Mouse (Mus musculus): ENCODE measurements at regions not wholly inside any gene's neighbourhood (a gene's known extent, or its start where the extent isn't known, plus 50 kb on each side); places are given as distances from the start of the nearest gene placed in this dataset.

DNA sequence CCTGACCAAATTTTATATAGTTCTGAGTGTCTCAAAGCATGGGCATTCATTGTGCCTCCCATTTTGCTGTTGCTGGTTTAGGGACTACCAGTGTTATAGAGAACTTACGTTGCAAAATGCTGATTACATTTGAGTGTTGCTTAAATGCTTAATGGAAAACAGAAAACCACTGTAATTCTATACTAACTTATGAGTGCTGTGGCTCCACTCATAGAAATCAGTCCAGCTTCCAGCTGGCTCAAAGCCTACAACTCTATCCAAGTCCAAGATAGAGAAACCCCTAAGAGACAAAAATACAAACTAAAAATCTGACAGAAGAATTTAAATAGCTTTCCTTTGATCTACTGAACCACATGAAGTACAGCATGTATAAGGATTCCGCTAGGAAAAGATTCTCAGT, 328.7 kb upstream of the Mef2c start:
- no peak for DNase-seq (ENCODE audit: low spot score)

DNA sequence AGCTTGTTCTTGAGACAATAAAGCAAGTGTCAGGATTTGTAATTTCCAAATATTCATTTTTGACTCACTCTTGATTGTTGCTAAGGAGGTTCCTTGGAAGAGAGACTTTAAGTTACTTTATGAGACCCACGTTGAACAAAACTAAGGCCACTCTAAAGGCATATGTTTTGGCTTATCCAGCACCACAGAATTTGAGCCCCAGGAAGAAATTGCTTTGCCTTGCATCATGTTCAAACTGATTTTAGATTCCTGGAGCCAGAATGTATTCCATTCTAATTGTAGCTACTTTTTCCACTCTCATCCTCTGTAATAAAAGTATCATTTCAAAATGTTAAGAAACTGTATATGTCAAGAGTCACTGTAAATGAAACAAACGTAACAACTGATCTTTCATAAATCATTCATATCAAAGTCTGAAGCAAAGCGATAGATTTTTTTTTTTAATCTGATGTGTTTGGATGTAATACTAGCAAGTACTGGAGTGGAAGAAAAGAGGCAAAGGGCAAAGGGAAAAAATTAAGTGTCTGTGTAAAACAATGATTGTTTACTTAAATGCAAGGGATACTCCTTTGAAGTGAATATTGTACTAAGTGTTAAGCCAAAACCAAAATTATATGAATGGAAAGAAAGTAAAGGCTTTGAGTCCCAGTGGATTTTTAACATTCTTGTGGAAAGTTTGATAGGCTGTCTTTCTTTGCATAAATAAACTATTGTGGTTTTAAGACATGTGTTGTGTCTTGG, 301.7 kb upstream of the Mef2c start:
- no peak for DNase-seq (ENCODE audit: low spot score)
- intact Hi-C loops (cut with DNase I) = no loop called here

More for the DNA sequence above, 328.7 kb upstream of the Mef2c start:
- intact Hi-C loops (cut with DNase I) = no loop called here

DNA sequence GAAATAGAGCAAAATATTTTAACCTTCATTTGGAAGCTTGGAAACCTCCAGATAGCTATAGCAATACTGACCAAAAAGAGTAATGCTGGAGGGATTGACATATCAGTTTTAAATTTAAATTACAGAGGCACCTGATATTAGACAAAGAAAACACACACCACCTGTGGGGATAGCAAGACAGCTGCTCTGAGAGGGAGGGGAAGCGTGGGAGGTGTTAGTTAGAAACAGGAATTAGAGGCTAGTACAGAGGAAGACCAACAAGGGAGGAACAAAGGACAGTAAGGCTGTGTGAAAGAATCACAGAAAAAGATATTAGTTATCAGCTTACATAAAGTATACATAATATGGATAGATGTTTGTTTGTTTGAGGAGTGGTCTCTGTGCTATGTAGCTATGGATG, 297.2 kb upstream of the Mef2c start:
- no peak for DNase-seq (ENCODE audit: low spot score)
- intact Hi-C loops (cut with DNase I) = no loop called here

DNA sequence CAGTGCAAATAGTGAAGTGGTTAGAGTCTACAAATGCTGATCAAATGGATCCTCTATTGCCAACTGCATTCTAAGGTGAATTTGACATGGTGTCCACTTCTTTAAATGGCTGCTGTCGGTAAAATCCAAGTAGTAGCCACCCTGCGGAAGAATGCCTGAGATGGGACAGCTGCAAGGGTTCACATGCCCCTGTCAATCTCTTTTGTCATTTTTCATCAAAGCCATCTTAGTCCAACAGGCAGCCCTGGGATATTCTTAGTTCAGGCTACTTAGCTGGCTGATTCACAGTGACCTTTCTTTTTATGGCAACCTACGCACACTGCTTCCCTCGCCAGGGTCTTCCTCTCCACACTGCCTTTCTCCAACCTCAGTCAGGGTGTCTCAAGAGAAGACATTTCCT, 296.3 kb upstream of the Mef2c start:
- intact Hi-C loops (cut with DNase I) = no loop called here
- DNase-seq (ENCODE audit: low spot score) = no peak

DNA sequence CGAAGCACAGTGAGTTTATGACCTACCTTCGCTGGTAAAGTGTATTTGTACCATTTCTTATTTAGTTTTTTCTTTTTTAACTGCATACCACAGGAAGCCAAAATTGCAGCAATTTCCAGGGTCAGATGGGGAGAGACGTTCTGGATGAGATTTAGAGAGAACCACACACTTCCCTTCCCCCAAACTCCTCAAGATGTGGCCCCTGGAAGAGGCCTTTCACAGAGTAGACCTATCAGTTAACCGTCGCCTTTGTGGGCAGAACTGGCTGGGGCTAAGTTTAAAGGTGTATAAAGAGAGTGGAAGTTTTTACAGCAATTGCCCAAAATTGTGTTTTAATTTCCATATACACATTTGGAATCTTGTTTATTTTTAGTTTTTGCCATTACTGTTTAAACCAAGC, 295.7 kb upstream of the Mef2c start:
- DNase-seq (ENCODE audit: low spot score) = no peak
- intact Hi-C loops (cut with DNase I) = no loop called here

DNA sequence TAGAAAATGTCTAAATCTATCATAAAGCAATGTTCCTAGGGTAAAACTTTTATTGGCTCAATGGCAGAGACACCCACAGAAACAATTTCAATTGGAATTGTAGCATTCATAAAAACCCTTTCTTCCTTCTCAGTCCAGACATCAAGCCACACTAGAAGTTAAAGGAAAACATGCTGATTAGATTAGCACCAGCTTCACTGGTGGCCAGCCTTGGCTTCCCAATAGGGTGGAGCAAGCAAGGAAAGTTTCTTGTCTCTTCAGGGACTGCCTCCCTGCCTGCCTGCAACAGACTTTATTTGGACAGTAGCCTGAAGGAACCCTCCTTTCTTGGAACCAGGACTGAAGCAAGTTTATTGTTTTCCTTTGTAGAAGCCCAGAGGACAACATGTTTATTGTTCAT, 289.0 kb upstream of the Mef2c start:
- intact Hi-C loops (cut with DNase I) = loop anchor here (10.0 kb wide), 1 partner anchor 440 kb away; no protein-coding TSS in a partner anchor
- DNase-seq (ENCODE audit: low spot score) = no peak

DNA sequence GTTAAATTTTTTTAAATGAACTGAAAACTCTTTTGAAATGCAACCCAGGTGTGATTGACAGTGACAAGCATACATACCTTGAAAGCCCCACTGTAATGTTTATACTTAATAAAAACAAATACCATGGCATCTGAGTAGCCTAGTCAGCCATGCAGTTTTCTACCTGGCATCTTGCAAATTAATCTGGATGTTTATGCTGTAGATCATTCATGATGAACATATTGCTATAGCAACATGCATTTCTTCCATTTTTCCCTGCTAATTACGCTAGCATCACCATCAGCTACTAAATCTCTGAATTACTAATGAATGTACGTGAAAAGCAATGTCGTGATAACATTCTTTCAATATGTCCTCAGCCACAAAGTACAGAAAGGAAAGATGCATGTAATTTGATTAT, 287.4 kb upstream of the Mef2c start:
- intact Hi-C loops (cut with DNase I) = loop anchor here (10.0 kb wide), 1 partner anchor 438 kb away; no protein-coding TSS in a partner anchor
- DNase-seq (ENCODE audit: low spot score) = no peak

DNA sequence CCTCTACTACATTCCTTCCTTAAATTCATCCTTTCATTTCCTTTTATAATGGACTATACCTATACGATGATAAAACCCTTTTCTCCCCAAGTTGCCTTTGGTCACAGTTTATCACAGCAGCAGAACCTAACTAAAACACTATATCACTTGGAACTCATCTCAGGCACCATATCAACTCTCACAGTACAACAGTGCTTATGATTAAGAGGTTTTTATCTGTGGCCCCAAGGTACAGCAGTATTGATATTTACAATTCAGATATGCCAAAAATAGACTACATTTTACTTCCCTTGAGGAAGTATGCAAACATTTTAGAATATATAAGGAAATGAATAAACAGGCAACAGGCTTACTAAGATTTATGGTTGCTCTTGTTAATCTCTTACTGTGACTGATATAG, 251.4 kb upstream of the Mef2c start:
- DNase-seq (ENCODE audit: low spot score) = no peak
- intact Hi-C loops (cut with DNase I) = no loop called here

DNA sequence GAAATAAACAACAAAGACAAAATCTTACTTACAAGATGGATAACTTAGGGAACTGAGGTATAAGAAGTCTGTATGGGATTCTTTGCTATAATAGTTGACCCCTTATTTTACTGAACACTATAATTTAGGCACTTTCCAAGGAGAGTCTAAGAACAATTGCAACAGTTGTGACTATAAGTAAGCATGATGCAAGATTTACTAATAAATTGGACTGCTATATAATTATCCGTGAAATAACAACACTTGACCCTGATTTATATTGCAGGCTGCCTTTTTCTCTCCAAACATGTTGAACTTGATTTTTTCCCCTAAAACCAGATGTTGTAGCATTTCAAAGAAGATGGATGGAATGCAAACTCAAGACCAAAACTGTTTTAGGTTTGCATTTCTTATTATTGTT, 237.2 kb upstream of the Mef2c start:
- intact Hi-C loops (cut with DNase I) = no loop called here
- no peak for DNase-seq (ENCODE audit: low spot score)

DNA sequence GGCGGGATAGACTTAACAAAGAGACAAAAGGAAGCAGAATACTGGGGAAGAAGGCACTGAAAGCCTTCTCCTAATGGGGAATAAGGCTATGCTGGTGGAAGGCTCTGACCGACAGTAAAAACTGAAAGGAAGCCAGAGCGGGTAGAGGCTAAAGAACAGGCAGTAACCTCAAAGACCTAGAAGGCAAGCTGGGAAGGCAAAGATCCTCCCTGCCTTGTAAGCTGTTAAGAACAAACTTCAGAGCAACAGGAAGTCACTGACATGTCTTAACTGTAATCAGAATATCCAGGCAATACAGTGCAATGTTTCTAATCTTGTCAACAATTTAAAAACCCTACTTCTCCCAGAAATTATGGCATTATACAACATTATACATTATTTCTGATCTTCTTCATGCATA, 235.2 kb upstream of the Mef2c start:
- intact Hi-C loops (cut with DNase I) = no loop called here
- DNase-seq (ENCODE audit: low spot score) = no peak

DNA sequence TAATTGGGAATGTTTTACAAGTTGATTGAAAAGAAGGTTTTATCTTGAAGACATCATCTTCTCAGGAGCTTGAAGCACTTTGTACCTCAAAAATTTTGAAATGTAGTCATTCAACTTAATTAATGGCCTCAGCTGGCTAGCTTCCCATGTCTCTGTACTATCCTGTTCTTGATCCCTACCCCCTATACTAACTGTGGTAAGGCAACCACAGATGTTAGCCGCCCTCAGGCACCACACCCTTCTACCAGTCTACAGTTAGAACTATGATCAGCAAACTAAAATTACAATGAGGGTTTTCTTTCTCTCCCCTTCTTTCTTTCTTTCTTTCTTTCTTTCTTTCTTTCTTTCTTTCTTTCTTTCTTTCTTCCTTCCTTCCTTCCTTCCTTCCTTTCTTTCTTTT, 225.1 kb upstream of the Mef2c start:
- intact Hi-C loops (cut with DNase I) = no loop called here
- DNase-seq (ENCODE audit: low spot score) = no peak

DNA sequence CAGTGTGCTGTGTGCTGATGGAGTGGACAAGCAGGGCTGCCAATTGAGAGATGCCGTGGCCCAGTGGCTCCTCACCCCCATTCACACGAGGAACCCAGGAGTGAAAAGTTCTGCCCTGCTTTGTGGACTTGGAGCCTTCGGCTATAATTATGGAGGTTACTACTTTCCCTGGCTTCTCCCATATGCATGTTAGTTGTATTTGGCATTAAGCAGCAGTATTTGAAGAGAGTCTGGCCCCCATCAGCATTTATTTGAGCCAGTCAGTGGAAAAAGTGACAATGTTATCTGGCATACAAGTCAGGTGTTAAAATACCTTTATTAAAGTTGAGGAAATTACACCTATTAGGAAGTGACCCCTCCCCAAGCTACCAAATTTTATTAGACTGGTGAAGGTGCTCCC, 196.1 kb upstream of the Mef2c start:
- no peak for DNase-seq (ENCODE audit: low spot score)
- intact Hi-C loops (cut with DNase I) = no loop called here

DNA sequence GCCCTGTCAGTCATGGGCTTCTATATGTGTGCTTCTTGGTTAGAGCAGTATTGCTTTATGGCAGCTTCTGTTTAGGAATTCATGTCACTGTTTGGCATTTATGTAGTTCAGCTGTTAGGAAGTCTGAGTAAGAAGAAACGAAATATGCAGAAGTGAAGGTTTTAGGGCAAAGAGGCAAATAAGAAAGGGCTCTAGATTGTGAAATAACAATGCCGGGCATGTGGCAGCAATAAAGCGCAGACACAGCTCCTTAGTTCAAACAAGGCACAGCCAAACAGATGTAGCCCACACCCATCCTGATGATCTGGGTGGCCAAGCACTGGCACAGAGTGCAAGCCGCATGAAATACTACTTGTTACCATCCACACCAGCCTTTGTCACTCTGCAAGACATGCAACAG, 175.3 kb upstream of the Mef2c start:
- intact Hi-C loops (cut with DNase I) = no loop called here
- DNase-seq (ENCODE audit: low spot score) = no peak

DNA sequence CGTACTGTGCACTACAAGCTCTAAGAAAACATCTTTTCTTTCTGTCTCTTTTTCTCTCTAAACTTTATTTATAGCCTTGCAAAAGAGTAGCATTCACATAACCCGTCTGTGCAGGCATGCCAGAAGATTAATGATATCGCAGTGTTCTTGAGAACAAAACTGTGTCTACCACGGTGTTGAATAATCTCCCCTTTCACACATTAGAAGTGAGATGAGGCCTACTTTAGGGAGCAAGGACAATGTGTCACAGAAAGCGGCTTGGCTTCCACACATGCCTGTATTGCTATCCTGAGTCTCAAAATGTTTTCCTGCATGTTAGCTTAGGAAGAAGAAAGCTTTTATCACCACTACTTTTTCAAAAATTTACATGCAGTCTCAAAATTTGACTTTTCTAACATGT, 170.1 kb upstream of the Mef2c start:
- intact Hi-C loops (cut with DNase I) = no loop called here
- no peak for DNase-seq (ENCODE audit: low spot score)

DNA sequence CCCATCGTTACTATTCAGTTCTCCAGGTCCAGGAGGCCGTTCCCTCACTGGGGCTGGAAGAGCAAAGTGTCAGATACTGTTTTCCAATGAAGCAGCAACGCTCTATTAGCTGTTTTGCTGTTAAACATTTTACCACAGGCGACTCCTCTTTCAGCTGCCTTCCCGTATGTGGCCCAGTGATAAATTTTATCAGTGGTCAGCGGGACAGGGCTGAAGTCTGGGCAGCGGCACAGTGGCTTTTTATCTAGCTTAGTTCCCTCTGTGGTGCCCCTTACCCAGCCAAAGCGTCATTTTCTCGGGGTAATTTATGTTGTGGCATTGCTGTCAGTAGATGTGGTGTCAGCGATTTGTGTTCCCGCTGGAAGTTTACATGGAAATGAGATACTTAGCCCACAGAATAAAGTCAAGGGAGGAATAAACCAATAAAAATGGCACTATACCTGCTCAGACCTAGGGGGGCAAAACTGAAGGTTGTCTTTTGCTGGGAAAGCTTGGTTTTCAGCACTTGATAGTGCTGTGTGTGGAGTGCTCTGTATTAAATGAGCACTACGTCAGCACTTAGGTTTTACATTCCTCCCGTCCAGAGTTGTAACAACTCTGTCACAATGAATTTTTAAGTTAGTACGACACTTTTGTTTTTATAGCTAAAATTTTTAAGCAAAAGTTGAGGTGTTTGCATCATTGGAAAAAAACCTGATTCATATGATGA, 159.1 kb upstream of the Mef2c start:
- DNase-seq (ENCODE audit: low spot score) = no peak
- intact Hi-C loops (cut with DNase I) = no loop called here

DNA sequence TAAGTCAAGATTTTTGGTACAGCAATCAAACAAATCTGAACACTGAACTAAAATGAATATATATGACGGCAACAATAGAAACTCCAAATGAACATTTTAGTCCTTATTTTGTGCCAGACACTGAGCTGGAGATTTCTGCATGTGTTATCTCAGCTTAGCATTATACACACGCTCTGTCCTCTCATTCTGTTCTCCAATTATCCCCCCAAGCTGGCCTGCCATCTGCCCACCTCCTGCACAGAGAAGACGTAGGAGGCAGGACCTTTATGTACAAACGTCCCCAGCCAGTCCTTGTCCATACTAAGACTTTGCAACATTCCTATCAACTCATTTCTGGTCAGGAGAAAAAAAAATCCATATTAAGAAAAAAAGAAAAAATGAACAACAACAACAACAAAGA, 148.5 kb upstream of the Mef2c start:
- intact Hi-C loops (cut with DNase I) = no loop called here
- no peak for DNase-seq (ENCODE audit: low spot score)

DNA sequence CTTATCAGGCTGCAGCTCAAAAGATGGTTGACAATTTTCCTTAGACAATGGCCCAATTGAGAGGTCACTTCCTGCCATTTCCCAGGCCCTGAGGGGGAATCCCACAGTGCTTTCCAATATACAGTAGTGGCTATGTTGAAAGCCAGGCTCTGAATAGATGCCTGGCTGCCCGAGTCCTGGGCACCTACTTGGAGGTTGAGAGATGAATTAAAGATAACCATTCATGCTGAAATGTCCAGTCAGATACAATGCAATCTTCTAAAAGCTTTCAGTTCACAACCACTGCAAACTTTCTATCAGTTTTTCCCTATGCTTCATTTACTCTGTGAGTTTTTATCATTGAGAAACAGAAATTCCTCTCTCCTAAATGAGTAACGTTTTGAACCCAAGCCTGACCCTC, 143.3 kb upstream of the Mef2c start:
- no peak for DNase-seq (ENCODE audit: low spot score)
- intact Hi-C loops (cut with DNase I) = no loop called here

DNA sequence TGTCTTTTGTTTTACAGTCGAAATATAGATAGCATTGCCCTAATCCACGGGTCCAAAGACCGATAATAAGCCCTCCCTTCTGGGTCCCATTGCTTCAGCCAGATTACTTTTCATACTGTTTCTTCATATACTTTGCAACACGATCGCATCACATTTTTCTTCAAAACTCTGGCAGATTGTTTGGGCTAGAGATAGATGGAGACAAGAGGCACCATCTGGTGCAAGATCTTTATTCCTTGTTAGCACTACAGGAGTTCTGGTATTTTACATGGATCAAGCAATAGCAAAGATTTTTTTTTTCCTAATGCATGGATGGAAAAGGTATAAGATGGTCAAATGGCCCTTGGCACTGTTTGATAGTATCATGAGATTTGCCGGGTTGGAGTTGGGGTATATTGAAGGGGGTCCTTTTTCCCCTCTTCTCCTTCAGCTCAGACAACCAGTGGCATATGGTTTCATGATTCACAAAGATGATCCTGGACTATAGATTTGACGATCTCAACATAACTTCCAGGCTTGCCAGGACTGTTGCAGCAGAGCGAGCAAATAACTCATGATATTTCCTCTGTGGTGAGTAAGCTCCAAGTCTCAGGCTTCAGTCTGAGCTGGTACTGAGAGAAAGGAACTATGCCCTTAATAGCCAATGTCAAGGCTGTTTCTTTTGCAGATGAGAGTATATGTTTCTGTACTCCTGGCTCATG, 127.6 kb upstream of the Mef2c start:
- no peak for DNase-seq (ENCODE audit: low spot score)
- intact Hi-C loops (cut with DNase I) = no loop called here

DNA sequence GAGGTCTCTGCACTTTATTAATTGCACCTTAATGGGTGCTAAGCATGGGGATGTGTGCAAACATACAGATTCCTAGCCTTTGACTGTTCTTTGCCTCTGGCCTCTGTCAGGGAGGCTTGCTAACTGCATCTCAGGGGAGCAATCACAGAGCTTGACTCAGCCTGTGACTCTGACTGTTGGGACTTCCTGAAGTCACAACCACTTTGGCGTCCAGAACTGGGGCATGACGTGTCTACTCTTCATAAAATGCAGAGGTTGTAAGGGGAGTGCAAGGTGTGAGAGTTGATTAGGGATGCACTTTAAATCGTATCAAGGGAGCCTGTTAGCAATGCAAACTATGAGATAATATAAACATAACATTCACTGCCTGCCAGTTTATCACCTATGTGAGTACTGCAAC, 125.2 kb upstream of the Mef2c start:
- intact Hi-C loops (cut with DNase I) = no loop called here
- no peak for DNase-seq (ENCODE audit: low spot score)

DNA sequence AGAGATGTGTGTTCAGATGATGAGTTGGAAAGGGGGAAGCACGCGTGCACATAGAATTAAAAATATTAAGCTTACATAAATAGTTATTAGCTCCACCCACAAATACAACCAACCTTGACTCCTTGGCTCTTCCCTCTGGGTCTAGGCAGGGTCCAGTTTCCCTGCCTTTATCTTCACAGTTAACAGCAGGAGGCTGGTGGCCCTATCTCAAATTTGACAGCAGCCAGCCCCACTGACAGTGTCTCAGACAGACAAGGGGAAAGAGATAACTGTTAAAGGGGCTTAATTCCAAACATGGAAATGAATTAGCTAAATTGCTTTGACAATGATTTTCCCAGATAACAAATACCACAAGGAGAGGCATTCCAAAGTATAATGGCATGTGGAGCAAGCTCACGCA, 121.2 kb upstream of the Mef2c start:
- DNase-seq (ENCODE audit: low spot score) = no peak
- intact Hi-C loops (cut with DNase I) = no loop called here

DNA sequence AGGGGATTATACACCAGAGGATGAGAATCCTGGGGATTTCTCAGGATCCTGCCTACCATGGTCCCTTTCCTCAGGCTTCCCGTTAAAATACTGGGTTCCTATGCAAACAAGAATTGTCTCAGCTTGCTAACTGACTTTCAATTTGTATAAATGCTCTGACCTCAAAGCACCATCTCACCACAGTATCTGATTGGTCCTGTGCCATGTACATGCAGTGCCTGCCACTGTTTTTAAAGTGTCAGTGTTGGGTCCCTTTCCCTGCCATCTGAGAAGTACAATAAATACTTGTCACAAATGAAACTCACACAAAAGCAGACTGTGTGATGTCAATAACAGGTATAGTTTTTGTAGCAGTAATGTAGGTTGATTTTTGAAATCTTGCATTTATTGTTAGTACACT, 109.1 kb upstream of the Mef2c start:
- intact Hi-C loops (cut with DNase I) = no loop called here
- DNase-seq (ENCODE audit: low spot score) = no peak
